Mouse (Mus musculus): Measurements from ENCODE around the gene Nmrk2. TPM values are rescaled to one million over a fixed set of nuclear protein-coding genes. Genes with fewer than 3 reads are reported as not detected.

Nmrk2 gene
- total and polyA plus RNA-seq, 3 experiments = not detected

DNA sequence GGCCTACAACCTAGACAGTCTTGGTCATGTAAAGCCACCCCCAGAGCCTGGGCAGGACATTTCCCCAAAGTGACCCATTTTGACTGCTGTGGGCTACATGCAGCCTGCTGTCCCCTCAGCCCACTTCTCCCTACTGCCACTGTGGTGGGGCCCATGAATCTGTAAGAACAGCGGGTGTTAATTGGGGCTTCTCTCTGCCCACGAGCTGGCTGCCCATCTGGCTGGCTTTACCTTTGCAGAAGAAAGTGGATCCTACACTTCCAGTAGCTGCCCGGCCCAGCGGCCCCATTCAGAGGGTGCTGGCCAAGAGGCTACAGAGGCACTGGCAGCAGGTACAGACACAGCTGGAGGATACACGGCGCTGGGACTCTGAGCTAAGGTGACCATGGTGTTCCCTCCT, 43.3 kb upstream of the Nmrk2 start:
- TF ChIP-seq ZMIZ1 (IDR thresholded peaks at IDR 0.05; ENCODE audit: low read depth, low read length) = no peak
- no peak for TF ChIP-seq MAX (IDR thresholded peaks at IDR 0.05; ENCODE audit: low read length)
- TF ChIP-seq EP300 (IDR thresholded peaks at IDR 0.05; ENCODE audit: low read length) = no peak
- TF ChIP-seq TBP (conservative IDR thresholded peaks at IDR 0.05; ENCODE audit: low read depth, low read length) = no peak
- TF ChIP-seq RAD21 (IDR thresholded peaks at IDR 0.05; ENCODE audit: low read depth, low read length) = no peak
- no peak for TF ChIP-seq GABPA (IDR thresholded peaks at IDR 0.05; ENCODE audit: insufficient replicate concordance, low read depth, low read length)
- TF ChIP-seq SMC3 (IDR thresholded peaks at IDR 0.05; ENCODE audit: low read depth, low read length) = no peak
- TF ChIP-seq CHD1 (IDR thresholded peaks at IDR 0.05; ENCODE audit: low read depth, low read length) = no peak
- H3K4me2 ChIP-seq (ENCODE audit: insufficient read depth, low read depth, poor library complexity, severe bottlenecking) = no peak overlapping the region
- dilution Hi-C loops (cut with MboI; ENCODE audit: extremely low pct_ligation_motif_present, extremely low pct_unique_long_range_greater_than_20kb, low sequenced_read_pairs) (no loop called here), in situ Hi-C loops (cut with MboI; ENCODE audit: low pct_ligation_motif_present, low pct_unique_long_range_greater_than_20kb, low sequenced_read_pairs) (no loop called here)
- no peak overlapping the region for H3K4me3 ChIP-seq (replicated peaks in 1 of 3; ENCODE audit: low read depth in 2 of 3, low read length in 2 of 3, poor library complexity in 1 of 3)
- no peaks in the 10 kb centered on the region for H3K9me3 ChIP-seq (replicated peaks; ENCODE audit: low read length)
- H3K36me3 ChIP-seq (replicated peaks in 1 of 2; ENCODE audit: control insufficient read depth in 1 of 2, insufficient read depth in 1 of 2, low read length in 1 of 2) = peaks cover 21 to 73% of the 10 kb centered on the region in 2 experiments
- H3K27ac ChIP-seq (ENCODE audit: insufficient read depth, low read depth) = no peak overlapping the region
- DNase-seq (ENCODE audit: extremely low read depth) = no peak
- peaks cover 16 to 25% of the 10 kb centered on the region in 2 experiments for H3K4me1 ChIP-seq (ENCODE audit: control insufficient read depth in 1 of 2, insufficient read depth in 2 of 2)
- no peak overlapping the region for H3K9ac ChIP-seq (ENCODE audit: insufficient read depth, low read depth)
- no peaks in the 10 kb centered on the region for H3K79me2 ChIP-seq (replicated peaks; ENCODE audit: control insufficient read depth, extremely low read depth, insufficient read depth, poor library complexity, severe bottlenecking)
- H3K27me3 ChIP-seq (replicated peaks) = no peaks in the 10 kb centered on the region

DNA sequence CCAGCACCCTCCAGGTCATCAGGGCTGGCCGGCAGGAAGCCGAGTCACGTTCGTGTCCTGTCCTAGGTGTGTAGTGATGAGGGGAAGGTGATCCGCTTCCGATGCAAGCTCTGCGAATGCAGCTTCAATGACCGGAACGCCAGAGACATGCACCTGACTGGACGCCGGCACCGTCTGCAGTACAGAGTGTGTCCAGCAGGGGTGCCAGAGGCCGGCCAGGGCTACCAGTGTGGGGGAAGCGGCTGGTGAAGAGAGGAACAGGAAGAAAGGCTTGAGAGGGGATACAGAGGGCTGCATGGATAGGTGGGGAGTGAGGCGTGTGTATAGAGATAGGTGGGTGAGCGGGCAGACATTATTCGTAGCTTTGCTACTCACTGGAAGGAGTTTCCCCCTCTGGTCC, 42.7 kb upstream of the Nmrk2 start:
- in situ Hi-C loops (cut with MboI; ENCODE audit: low pct_ligation_motif_present, low pct_unique_long_range_greater_than_20kb, low sequenced_read_pairs) = no loop called here
- peaks cover 12 to 23% of the 10 kb centered on the region in 2 experiments for H3K4me1 ChIP-seq (ENCODE audit: control insufficient read depth in 1 of 2, insufficient read depth in 2 of 2)
- H3K27ac ChIP-seq (ENCODE audit: insufficient read depth, low read depth) = no peak overlapping the region
- 0 out of 2 replicates have a peak, but pooled peaks have one; percentile 23 for TF ChIP-seq ZMIZ1 (IDR thresholded peaks at IDR 0.05; ENCODE audit: low read depth, low read length)
- TF ChIP-seq RCOR1 (conservative IDR thresholded peaks at IDR 0.05; ENCODE audit: low read depth, low read length) = no peak
- TF ChIP-seq CHD2 (IDR thresholded peaks at IDR 0.05; ENCODE audit: low read length) = peak; percentile 77
- TF ChIP-seq JUN (IDR thresholded peaks at IDR 0.05; ENCODE audit: insufficient read depth, low read depth, low read length) = no peak
- TF ChIP-seq CTCF (conservative IDR thresholded peaks at IDR 0.05 in 1 of 2, IDR thresholded peaks at IDR 0.05 in 1 of 2; ENCODE audit: low read depth in 2 of 2, low read length in 2 of 2) = peak; percentile 75 to 84
- TF ChIP-seq ZC3H11A (IDR thresholded peaks at IDR 0.05; ENCODE audit: low read depth, low read length) = no peak
- TF ChIP-seq E2F4 (IDR thresholded peaks at IDR 0.05; ENCODE audit: insufficient replicate concordance, low read depth, low read length) = no peak
- 0 out of 2 replicates have a peak, but pooled peaks have one; percentile 24 for TF ChIP-seq MXI1 (IDR thresholded peaks at IDR 0.05; ENCODE audit: low read depth, low read length)
- TF ChIP-seq GABPA (IDR thresholded peaks at IDR 0.05; ENCODE audit: insufficient replicate concordance, low read depth, low read length) = no peak
- TF ChIP-seq ETS1 (conservative IDR thresholded peaks at IDR 0.05; ENCODE audit: low read depth, low read length) = no peak
- no peak for TF ChIP-seq PAX5 (IDR thresholded peaks at IDR 0.05; ENCODE audit: low read length)
- no peak for TF ChIP-seq ZKSCAN1 (IDR thresholded peaks at IDR 0.05; ENCODE audit: borderline replicate concordance, low read depth, low read length)
- no peak for TF ChIP-seq JUND (conservative IDR thresholded peaks at IDR 0.05; ENCODE audit: low read depth, low read length)
- TF ChIP-seq IRF4 (IDR thresholded peaks at IDR 0.05; ENCODE audit: low read depth, low read length) = 0 out of 2 replicates have a peak, but pooled peaks have one; percentile 37
- TF ChIP-seq BHLHE40 (IDR thresholded peaks at IDR 0.05; ENCODE audit: low read depth, low read length) = peak; percentile 48; the same call in 1 of the 2 replicates
- TF ChIP-seq KAT2A (IDR thresholded peaks at IDR 0.05; ENCODE audit: insufficient replicate concordance, low read length) = no peak
- no peak for TF ChIP-seq NRF1 (IDR thresholded peaks at IDR 0.05; ENCODE audit: low read depth, low read length)
- TF ChIP-seq ELF1 (IDR thresholded peaks at IDR 0.05; ENCODE audit: low read depth, low read length) = peak; percentile 79
- no peak for TF ChIP-seq CHD1 (IDR thresholded peaks at IDR 0.05; ENCODE audit: low read depth, low read length)
- TF ChIP-seq TCF12 (IDR thresholded peaks at IDR 0.05; ENCODE audit: low read depth, low read length) = no peak
- TF ChIP-seq POLR2A (IDR thresholded peaks at IDR 0.05; ENCODE audit: low read depth, low read length) = no peak
- TF ChIP-seq SIN3A (IDR thresholded peaks at IDR 0.05; ENCODE audit: low read length) = peak; percentile 54; the same call in 1 of the 2 replicates
- no peak for TF ChIP-seq EP300 (IDR thresholded peaks at IDR 0.05; ENCODE audit: low read length)
- TF ChIP-seq MAX (IDR thresholded peaks at IDR 0.05; ENCODE audit: low read length) = no peak
- TF ChIP-seq SMC3 (IDR thresholded peaks at IDR 0.05; ENCODE audit: low read depth, low read length) = peak; percentile 68
- 0 out of 2 replicates have a peak, but pooled peaks have one; percentile 37 for TF ChIP-seq NELFE (IDR thresholded peaks at IDR 0.05; ENCODE audit: low read depth, low read length)
- peak; percentile 38; the same call in 1 of the 2 replicates for TF ChIP-seq HCFC1 (IDR thresholded peaks at IDR 0.05; ENCODE audit: low read depth, low read length)
- TF ChIP-seq UBTF (IDR thresholded peaks at IDR 0.05; ENCODE audit: low read depth, low read length) = no peak
- 0 out of 2 replicates have a peak, but pooled peaks have one; percentile 40 for TF ChIP-seq MAZ (IDR thresholded peaks at IDR 0.05; ENCODE audit: low read depth, low read length)
- TF ChIP-seq TBP (conservative IDR thresholded peaks at IDR 0.05; ENCODE audit: low read depth, low read length) = no peak
- no peak for TF ChIP-seq MYC (IDR thresholded peaks at IDR 0.05; ENCODE audit: low read depth, low read length)

More for the DNA sequence above, 42.7 kb upstream of the Nmrk2 start:
- dilution Hi-C loops (cut with MboI; ENCODE audit: extremely low pct_ligation_motif_present, extremely low pct_unique_long_range_greater_than_20kb, low sequenced_read_pairs) = no loop called here
- Histone ChIP-seq H3K79me2 (replicated peaks; ENCODE audit: control insufficient read depth, extremely low read depth, insufficient read depth, poor library complexity, severe bottlenecking) (no peaks in the 10 kb centered on the region), H3K9me3 (replicated peaks; ENCODE audit: low read length) (no peaks in the 10 kb centered on the region), H3K4me3 (replicated peaks in 1 of 3; ENCODE audit: low read depth in 2 of 3, low read length in 2 of 3, poor library complexity in 1 of 3) (no peak overlapping the region), H3K9ac (ENCODE audit: insufficient read depth, low read depth) (no peak overlapping the region), H3K27me3 (replicated peaks) (no peaks in the 10 kb centered on the region), H3K36me3 (replicated peaks in 1 of 2; ENCODE audit: control insufficient read depth in 1 of 2, insufficient read depth in 1 of 2, low read length in 1 of 2) (peaks cover 16 to 73% of the 10 kb centered on the region in 2 experiments), H3K4me2 (ENCODE audit: insufficient read depth, low read depth, poor library complexity, severe bottlenecking) (no peak overlapping the region)
- peak; percentile 69 for DNase-seq (ENCODE audit: extremely low read depth)
